Mouse (Mus musculus) left cerebral cortex, postnatal 14 days (tissue): ENCODE measurements around the gene Trappc1. TPM values are rescaled to one million over a fixed set of nuclear protein-coding genes. Genes with fewer than 3 reads are reported as not detected.
A peak's percentile ranks its signal among the peaks of the same experiment; 100 is the strongest.

ENCODE experiments used
- DNase-seq, 2 experiments: peaks; one replicate each; pipeline ENCODE4 v3.0.0; 2021 to 2022; ENCODE audit warnings: low spot score in 2 of 2, mixed read lengths in 1 of 2
- intact Hi-C: fragments of 180-260 bp; cut with DNase I; formaldehyde crosslinking; loops from one replicate; pipeline ENCODE4 v1.15.1; 2025
- total RNA-seq, 2 experiments: library from RNA; stranded (reverse); gene quantifications; 2 replicates each; pipeline ENCODE4 v1.2.3; 2021

Trappc1 gene
- total RNA-seq, 2 experiments from 2014 or later = 60.1 to 67.7 TPM

- DNase-seq = peak; percentile 50 to 70
- intact Hi-C loops = loop anchor here (2.0 to 5.0 kb wide), 3 partner anchors 26 to 245 kb away; partner anchors contain the start of genes 9130213A22Rik, Hes7, Kcnab3 and Rnf227
These were observed 43.3 kb downstream of the Trappc1 start for GRCm38 (mm10) chr11:69366855-69367615.

GRCm38 (mm10) chr11:69367616-69368355 is 44.0 kb downstream of the Trappc1 start:
- intact Hi-C loops = loop anchor here (2.0 to 5.0 kb wide), 3 partner anchors 27 to 245 kb away; partner anchors contain the start of genes 9130213A22Rik, Hes7, Kcnab3 and Rnf227

DNA sequence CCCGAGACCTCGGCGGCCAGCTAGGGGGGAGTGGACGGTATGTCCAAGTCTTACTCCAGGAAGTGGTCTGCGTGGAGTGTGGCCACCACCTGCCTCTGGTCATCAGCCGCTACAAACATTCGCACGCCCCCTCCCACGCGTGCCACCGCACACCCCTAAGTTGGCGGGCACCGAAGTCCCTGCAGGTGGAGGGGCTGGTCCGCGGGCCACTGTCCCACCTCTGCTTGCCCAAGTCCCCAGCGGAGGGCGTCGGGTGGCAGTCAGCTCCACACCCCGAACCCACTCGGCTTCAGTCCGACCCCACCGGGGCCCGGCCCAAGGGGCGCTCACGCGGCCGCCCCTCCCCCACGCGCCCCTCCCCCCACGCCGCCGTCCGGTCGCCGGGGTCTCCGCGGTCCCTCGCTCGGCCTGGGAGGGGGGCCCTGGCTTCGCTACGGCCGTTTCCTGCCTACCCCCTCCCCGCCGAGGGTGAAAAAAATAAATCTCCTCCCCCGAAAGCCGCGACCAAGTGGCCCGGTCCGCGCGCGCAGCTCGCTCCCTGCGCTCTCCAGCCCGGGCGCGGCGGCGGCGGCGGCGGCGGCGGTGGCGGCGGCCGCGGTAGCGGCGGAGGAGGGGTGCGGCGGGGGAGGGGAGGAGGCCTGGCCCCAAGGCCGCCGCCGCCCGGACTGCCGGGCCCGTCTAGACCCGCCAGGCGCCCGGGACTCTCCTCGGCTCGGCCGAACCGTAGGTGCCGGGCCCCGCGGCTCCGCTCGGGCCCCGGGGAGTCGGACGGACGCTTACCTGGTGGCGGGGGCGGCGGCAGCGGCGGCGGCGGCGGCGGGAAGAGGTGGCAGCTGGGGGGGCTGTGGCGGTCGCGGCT is 44.8 kb downstream of the Trappc1 start:
- peak in 1 of 2 experiments; percentile 31 for DNase-seq
- intact Hi-C loops = loop anchor here (5.0 kb wide), 2 partner anchors 41 to 246 kb away; partner anchors contain the start of genes 9130213A22Rik, Hes7 and Kcnab3

More at GRCm38 (mm10) chr11:69367616-69368355, 44.0 kb downstream of the Trappc1 start:
- DNase-seq = no peak

GRCm38 (mm10) chr11:69369215-69369989 is 45.6 kb downstream of the Trappc1 start, which contains the start of gene Chd3:
Gene Chd3 (minus strand): TSS chr11:69369406.
- no peak for DNase-seq
- intact Hi-C loops = loop anchor here (5.0 kb wide), 2 partner anchors 42 to 247 kb away; partner anchors contain the start of genes 9130213A22Rik, Hes7 and Kcnab3

DNA sequence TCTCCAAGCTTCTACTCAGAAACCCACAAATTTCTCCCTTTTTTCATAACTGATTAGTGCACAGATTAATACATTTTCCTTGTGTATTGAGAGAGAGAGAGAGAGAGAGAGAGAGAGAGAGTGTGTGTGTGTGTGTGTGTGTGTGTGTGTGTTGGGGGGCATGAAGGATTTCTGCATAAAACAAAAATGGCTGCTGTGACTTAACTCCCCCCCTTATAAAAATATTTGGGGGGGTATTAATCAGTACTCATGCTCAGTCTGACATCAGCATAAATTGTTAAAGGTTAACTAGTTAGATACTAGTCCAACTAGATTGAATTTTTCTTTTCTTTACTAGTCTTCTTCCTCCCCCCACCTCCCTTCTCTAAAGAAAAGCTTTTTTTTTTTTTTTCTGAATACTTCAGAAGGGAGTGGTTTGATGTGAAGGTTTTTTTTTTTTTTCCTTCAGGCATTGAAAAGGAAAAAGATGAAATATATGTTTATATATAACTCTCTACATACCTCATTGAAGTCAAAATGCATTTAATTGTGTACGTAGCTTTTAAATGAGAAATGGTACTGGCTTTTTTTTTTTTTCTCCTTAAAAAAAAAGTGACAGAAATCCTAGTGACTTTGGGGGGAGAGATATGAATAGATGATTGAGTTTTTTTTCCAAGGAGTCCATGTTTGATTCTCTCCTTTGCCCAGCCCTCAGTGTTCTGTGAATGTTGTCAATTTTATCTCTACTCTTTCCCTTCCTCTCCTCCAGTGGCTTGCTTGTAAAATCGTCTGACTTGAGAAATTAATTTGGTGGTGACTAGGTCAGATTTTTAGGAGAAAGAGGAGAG is 46.4 kb downstream of the Trappc1 start:
- intact Hi-C loops = loop anchor here (5.0 kb wide), 2 partner anchors 43 to 248 kb away; partner anchors contain the start of genes 9130213A22Rik, Hes7 and Kcnab3
- no peak for DNase-seq

DNA sequence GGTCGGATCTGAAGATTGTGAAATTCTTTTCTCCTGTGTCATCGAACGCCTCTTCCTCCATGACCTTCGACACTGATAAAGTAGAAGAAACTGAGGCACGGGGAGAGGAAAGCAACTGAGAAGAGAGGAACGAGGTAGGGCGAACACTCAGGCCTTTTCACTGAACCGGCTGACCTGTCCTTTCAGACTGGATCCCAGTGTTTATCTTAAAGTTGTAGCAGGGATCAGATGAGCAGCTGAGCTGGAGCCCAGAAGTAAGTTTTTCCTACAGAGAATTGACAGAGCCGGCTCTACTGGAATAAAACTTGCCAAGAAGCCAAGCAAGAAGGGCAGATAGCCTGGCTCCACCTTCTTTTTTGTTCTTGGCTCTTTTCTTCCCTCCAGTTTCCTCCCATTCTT is 47.0 kb downstream of the Trappc1 start:
- DNase-seq = no peak
- intact Hi-C loops = no loop called here

- intact Hi-C loops = no loop called here
- no peak for DNase-seq
These were observed 47.8 kb downstream of the Trappc1 start for GRCm38 (mm10) chr11:69371601-69372000.

- peak; percentile 66 to 71 for DNase-seq
- intact Hi-C loops = no loop called here
These were observed 48.4 kb downstream of the Trappc1 start for GRCm38 (mm10) chr11:69372056-69372779.

GRCm38 (mm10) chr11:69372780-69373170 is 49.0 kb downstream of the Trappc1 start:
- intact Hi-C loops = no loop called here
- no peak for DNase-seq

- intact Hi-C loops = no loop called here
- no peak for DNase-seq
These were observed 49.6 kb downstream of the Trappc1 start for GRCm38 (mm10) chr11:69373223-69373965.

Other genes with a start within 250 kb of the Trappc1 start
- gene Vamp2, start 235.5 kb upstream of the Trappc1 start, total RNA-seq = 1,000 to 10,000 TPM; 1,220 to 1,271 TPM
- gene Per1, start 228.8 kb upstream of the Trappc1 start, total RNA-seq = 100 to 1,000 TPM in 1 of 2 experiments, 10 to 100 TPM in 1; 90.4 to 112 TPM
- under 1 TPM; 0.55 to 0.70 TPM for gene Hes7, start 203.6 kb upstream of the Trappc1 start, total RNA-seq
- gene 9130213A22Rik, start 201.4 kb upstream of the Trappc1 start, total RNA-seq = under 1 TPM; 0.27 to 0.51 TPM
- 1 to 10 TPM; 3.7 to 5.7 TPM for gene Aloxe3, start 198.1 kb upstream of the Trappc1 start, total RNA-seq
- gene Alox12b, start 167.0 kb upstream of the Trappc1 start, total RNA-seq = 1 to 10 TPM; 1.5 to 1.9 TPM
- 1 to 10 TPM; 3.7 to 4.1 TPM for gene Alox8, start 126.1 kb upstream of the Trappc1 start, total RNA-seq
- under 1 TPM; 0.40 to 0.80 TPM for gene Gucy2e, start 86.9 kb upstream of the Trappc1 start, total RNA-seq
- gene Cntrob, start 205 bp upstream of the Trappc1 start, total RNA-seq = 10 to 100 TPM; 13.4 to 16.1 TPM
- 10 to 100 TPM; 30.8 to 36.9 TPM for gene Kcnab3, start 2.3 kb downstream of the Trappc1 start, total RNA-seq
- 100 to 1,000 TPM in 1 of 2 experiments, 10 to 100 TPM in 1; 95.7 to 101 TPM for gene Rnf227, start 16.5 kb downstream of the Trappc1 start, total RNA-seq
- 100 to 1,000 TPM; 531 to 563 TPM for gene Chd3, start 45.4 kb downstream of the Trappc1 start, total RNA-seq
- 100 to 1,000 TPM in 1 of 2 experiments, 10 to 100 TPM in 1; 92.0 to 106 TPM for gene Naa38, start 71.5 kb downstream of the Trappc1 start, total RNA-seq
- gene Cyb5d1, start 71.7 kb downstream of the Trappc1 start, total RNA-seq = 10 to 100 TPM; 36.8 to 42.0 TPM
- 1 to 10 TPM; 2.6 to 2.9 TPM for gene Tmem88, start 74.3 kb downstream of the Trappc1 start, total RNA-seq
- 10 to 100 TPM; 33.0 to 33.3 TPM for gene Kdm6b, start 89.7 kb downstream of the Trappc1 start, total RNA-seq
- gene Dnah2, start 225.1 kb downstream of the Trappc1 start, total RNA-seq = 1 to 10 TPM; 3.5 to 3.6 TPM
- gene Efnb3, start 236.2 kb downstream of the Trappc1 start, total RNA-seq = 100 to 1,000 TPM in 1 of 2 experiments, 10 to 100 TPM in 1; 71.8 to 100 TPM